Mouse (Mus musculus) E14TG2a.4 (cell line): ENCODE data around the gene Npnt.

Source experiments
- CTCF ChIP-seq: conservative IDR thresholded peaks from 2 replicates; pipeline ENCODE4 v1.5.1; 2014; ENCODE audit warnings: low read length
- NANOG ChIP-seq: IDR thresholded peaks from 2 replicates; pipeline ENCODE4 v1.6.1; 2014; ENCODE audit warnings: borderline replicate concordance, low read length, mixed read lengths

GRCm38 (mm10) chr3:132859573-132859972, 90.5 kb downstream of the Npnt start:
- no peak for TF ChIP-seq CTCF
- no peak for TF ChIP-seq NANOG
